Comparison of ENCODE assay signal across 9 mouse cellular contexts in genomic region chr1:73169077-73169869, GRCm38 (mm10).
DNase-seq lines count a peak whose midpoint lies in the region; ATAC-seq and TF ChIP-seq lines count a peak whose summit lies in the region.
"Had no signal": no experiment of that assay in that cellular context is flagged by ENCODE, and none has a peak within 500 bp of the region (broad histone marks: within the 10 kb centered on the region; RNA-seq: fewer than 3 reads in every experiment).

No protein-coding gene starts in this region.

- no peak for ATAC-seq in granulocyte monocyte progenitor cell, adult 5-6 weeks (replicated peaks; ENCODE audit: poor library complexity, severe bottlenecking)

- H3K4me3 ChIP-seq in layer of hippocampus, adult 2 months = no peak overlapping the region
- H3K4me3 ChIP-seq in embryonic facial prominence, embryonic 10.5 days = no peak overlapping the region
- H3K4me3 ChIP-seq in cerebellum, adult 2 months (replicated peaks; ENCODE audit: insufficient read depth, low read depth, low read length) = no peak overlapping the region
- H3K4me3 ChIP-seq: megakaryocyte, embryonic 14.5 days had no signal

- 60% methylated on average over 10 of the region's 10 CpGs for WGBS in embryonic facial prominence, embryonic 10.5 days
- 50% methylated on average over 10 of the region's 10 CpGs for WGBS in cerebellum, adult 2 months

- H3K9me3 ChIP-seq in embryonic facial prominence, embryonic 10.5 days = peaks cover 9% of the 10 kb centered on the region; the same call in 1 of the 2 replicates

- H3K27me3 ChIP-seq in embryonic facial prominence, embryonic 10.5 days (replicated peaks; ENCODE audit: low read depth, poor library complexity, severe bottlenecking) = no peaks in the 10 kb centered on the region
- H3K27me3 ChIP-seq in cerebellum, adult 2 months (ENCODE audit: control insufficient read depth, insufficient read depth, low read length) = no peaks in the 10 kb centered on the region
- H3K27me3 ChIP-seq: megakaryocyte, embryonic 14.5 days had no signal

- H3K4me1 ChIP-seq in embryonic facial prominence, embryonic 10.5 days = peaks cover 25% of the 10 kb centered on the region
- no peaks in the 10 kb centered on the region for H3K4me1 ChIP-seq in cerebellum, adult 2 months (ENCODE audit: control insufficient read depth, insufficient read depth, low read length)
- H3K4me1 ChIP-seq: megakaryocyte, embryonic 14.5 days had no signal

- peak overlapping the region; percentile 53; the same call in 1 of the 2 replicates for H3K27ac ChIP-seq in layer of hippocampus, adult 2 months
- peak overlapping the region; percentile 76 for H3K27ac ChIP-seq in embryonic facial prominence, embryonic 10.5 days (replicated peaks)
- no peak overlapping the region for H3K27ac ChIP-seq in cerebellum, adult 2 months (ENCODE audit: insufficient read depth, low read length)

- peak in 1 of 2 experiments; percentile 10 for DNase-seq in layer of hippocampus, adult 2 months (ENCODE audit: low spot score in 2 of 2)
- no peak for DNase-seq in layer of hippocampus, adult 9-10 months (ENCODE audit: low spot score)
- DNase-seq in embryonic facial prominence, embryonic 10.5 days (ENCODE audit: low spot score) = peak; percentile 16
- DNase-seq in layer of hippocampus, postnatal 10 days (ENCODE audit: low spot score in 2 of 2) = peak; percentile 10 to 21
- DNase-seq in retina, embryonic 14.5 days (ENCODE audit: low spot score) = peak; percentile 39
- no peak for DNase-seq in cerebellum, adult 2 months
- DNase-seq: heart, postnatal 14 days had no signal

- no peak for TF ChIP-seq POLR2A in cerebellum, adult 2 months (IDR thresholded peaks at IDR 0.05; ENCODE audit: borderline replicate concordance, insufficient read depth, low read length)

- no peaks in the 10 kb centered on the region for H3K36me3 ChIP-seq in embryonic facial prominence, embryonic 10.5 days (replicated peaks)

- no peak for TF ChIP-seq CTCF in layer of hippocampus, adult 2 months (conservative IDR thresholded peaks at IDR 0.05)
- no peak for TF ChIP-seq CTCF in cerebellum, adult 2 months (IDR thresholded peaks at IDR 0.05; ENCODE audit: borderline replicate concordance, insufficient read depth, low read depth, low read length)

Comparison
In these comparisons a context has a peak if more than half of its experiments do, and no peak if none do; other contexts are left out.
1. DNase-seq: peak in embryonic facial prominence, embryonic 10.5 days (single experiment), layer of hippocampus, postnatal 10 days (2 of 2) and retina, embryonic 14.5 days (single experiment); none in layer of hippocampus, adult 9-10 months (single experiment) and cerebellum, adult 2 months (0 of 2).